Mouse (Mus musculus) embryonic facial prominence, embryonic 12.5 days (tissue): ENCODE data around the gene Ano5. TPM values are rescaled to one million over a fixed set of nuclear protein-coding genes. Genes with fewer than 3 reads are reported as not detected.
A peak's percentile ranks its signal among the peaks of the same experiment; 100 is the strongest.

Experiments
- ATAC-seq: fragments of 200-750 bp; cut with Nextera tagmentation; 2 replicates; pipeline ENCODE4 v1.8.0; 2017; ENCODE audit not compliant: insufficient number of reproducible peaks, insufficient read depth, low FRiP score, low TSS enrichment
- H3K27ac ChIP-seq: fragments of 300-500 bp; sonication (generic); 2 replicates; pipeline ENCODE4 v1.5.1; 2016; ENCODE audit warnings: mild to moderate bottlenecking
- H3K27me3 ChIP-seq: fragments of 300-500 bp; sonication (generic); 2 replicates; pipeline ENCODE4 v1.6.1; 2016; ENCODE audit warnings: mild to moderate bottlenecking, moderate library complexity
- H3K36me3 ChIP-seq: fragments of 300-500 bp; sonication (generic); 2 replicates; pipeline ENCODE4 v1.6.1; 2016; ENCODE audit warnings: mild to moderate bottlenecking
- H3K4me1 ChIP-seq: fragments of 300-500 bp; sonication (generic); 2 replicates; pipeline ENCODE4 v1.6.1; 2016
- H3K4me2 ChIP-seq: fragments of 300-500 bp; sonication (generic); replicated peaks from 2 replicates; pipeline ENCODE4 v1.6.1; 2016; ENCODE audit warnings: mild to moderate bottlenecking, moderate library complexity
- H3K4me3 ChIP-seq: fragments of 300-500 bp; sonication (generic); 2 replicates; pipeline ENCODE4 v1.5.1; 2016; ENCODE audit warnings: mild to moderate bottlenecking
- H3K9ac ChIP-seq: fragments of 300-500 bp; sonication (generic); 2 replicates; pipeline ENCODE4 v1.6.1; 2016; ENCODE audit warnings: mild to moderate bottlenecking, moderate library complexity
- H3K9me3 ChIP-seq: fragments of 300-500 bp; sonication (generic); 2 replicates; pipeline ENCODE4 v1.6.1; 2016; ENCODE audit warnings: mild to moderate bottlenecking, moderate library complexity
- WGBS: fragments of 180-500 bp; shearing (Covaris S2); methylation state at CpG from one replicate; pipeline ENCODE4 v1.1.7; 2016; 5-methylcytosine and 5-hydroxymethylcytosine counted together
- polyA plus RNA-seq: library from polyadenylated mRNA; unstranded; fragments of >200 nt; fragmentation: Nextera tagmentation; extraction: Ambion mirVana; gene quantifications from 2 replicates; pipeline ENCODE4 v1.2.1, GENCODE M21; 2016

Ano5 gene
- 0.23 and 0.25 TPM in 2 replicates for polyA plus RNA-seq

- Histone ChIP-seq H3K27me3 (peaks cover 19% of the 10 kb centered on the region; the same call in 1 of the 2 replicates), H3K9ac (peak within 1 kb of the TSS; percentile 24; the same call in 1 of the 2 replicates), H3K27ac (no peak within 1 kb of the TSS), H3K4me2 (peak within 1 kb of the TSS; percentile 92), H3K4me3 (peak within 1 kb of the TSS; percentile 46), H3K9me3 (no peaks in the 10 kb centered on the region), H3K36me3 (no peaks in the 10 kb centered on the region), H3K4me1 (no peaks in the 10 kb centered on the region)
- ATAC-seq, result peak; percentile 67; the same call in 1 of the 2 replicates
- 3% methylated on average over 45 of the region's 45 CpGs for WGBS
These were observed at the start of gene Ano5 for GRCm38 (mm10) chr7:51510671-51511651. Gene Ano5 (plus strand): TSS chr7:51511029.

- no peak overlapping the region for H3K4me2 ChIP-seq
- H3K4me1 ChIP-seq, result no peaks in the 10 kb centered on the region
- WGBS, result 41% methylated on average over 2 of the region's 2 CpGs
- no peaks in the 10 kb centered on the region for H3K27me3 ChIP-seq
- H3K36me3 ChIP-seq, result no peaks in the 10 kb centered on the region
- no peak overlapping the region for H3K4me3 ChIP-seq
- no peak for ATAC-seq
- no peak overlapping the region for H3K9ac ChIP-seq
- no peaks in the 10 kb centered on the region for H3K9me3 ChIP-seq
- H3K27ac ChIP-seq, result no peak overlapping the region
These were observed 11.4 kb upstream of the Ano5 start for GRCm38 (mm10) chr7:51499396-51499795.

GRCm38 (mm10) chr7:51503940-51504339 lies 6.9 kb upstream of the Ano5 start:
- Histone ChIP-seq H3K4me1 (no peaks in the 10 kb centered on the region), H3K9ac (no peak overlapping the region), H3K36me3 (no peaks in the 10 kb centered on the region), H3K27me3 (no peaks in the 10 kb centered on the region), H3K4me3 (no peak overlapping the region), H3K9me3 (no peaks in the 10 kb centered on the region), H3K4me2 (no peak overlapping the region), H3K27ac (no peak overlapping the region)
- WGBS, result 13% methylated on average over 2 of the region's 2 CpGs
- ATAC-seq, result peak; percentile 67; the same call in 1 of the 2 replicates

- Histone ChIP-seq H3K9me3 (no peaks in the 10 kb centered on the region), H3K9ac (no peak overlapping the region), H3K27me3 (peaks cover 19% of the 10 kb centered on the region; the same call in 1 of the 2 replicates), H3K27ac (no peak overlapping the region), H3K4me3 (no peak overlapping the region), H3K36me3 (no peaks in the 10 kb centered on the region), H3K4me1 (no peaks in the 10 kb centered on the region), H3K4me2 (peak overlapping the region; percentile 92; the same call in 1 of the 2 replicates)
- no peak for ATAC-seq
- WGBS, result 80% methylated on average over 7 of the region's 7 CpGs
These were observed 682 bp upstream of the Ano5 start for GRCm38 (mm10) chr7:51510147-51510546.

- no peak overlapping the region for H3K9ac ChIP-seq
- H3K27me3 ChIP-seq, result no peaks in the 10 kb centered on the region
- no peak overlapping the region for H3K27ac ChIP-seq
- no peak overlapping the region for H3K4me2 ChIP-seq
- no peaks in the 10 kb centered on the region for H3K4me1 ChIP-seq
- H3K9me3 ChIP-seq, result no peaks in the 10 kb centered on the region
- ATAC-seq, result no peak
- no peak overlapping the region for H3K4me3 ChIP-seq
- no peaks in the 10 kb centered on the region for H3K36me3 ChIP-seq
These were observed 28.5 kb downstream of the Ano5 start for GRCm38 (mm10) chr7:51539344-51539743.

- Histone ChIP-seq H3K4me2 (no peak overlapping the region), H3K4me3 (no peak overlapping the region), H3K4me1 (no peaks in the 10 kb centered on the region), H3K9ac (no peak overlapping the region), H3K9me3 (no peaks in the 10 kb centered on the region), H3K27ac (no peak overlapping the region), H3K27me3 (no peaks in the 10 kb centered on the region), H3K36me3 (no peaks in the 10 kb centered on the region)
- no peak for ATAC-seq
- 55% methylated on average over 6 of the region's 6 CpGs for whole genome bisulfite sequencing
These were observed 29.9 kb downstream of the Ano5 start for GRCm38 (mm10) chr7:51540736-51541135.

- no peak overlapping the region for H3K9ac ChIP-seq
- H3K4me2 ChIP-seq, result no peak overlapping the region
- no peaks in the 10 kb centered on the region for H3K36me3 ChIP-seq
- 80% methylated on average over 4 of the region's 4 CpGs for WGBS
- H3K27ac ChIP-seq, result no peak overlapping the region
- H3K9me3 ChIP-seq, result no peaks in the 10 kb centered on the region
- H3K27me3 ChIP-seq, result no peaks in the 10 kb centered on the region
- ATAC-seq, result no peak
- no peaks in the 10 kb centered on the region for H3K4me1 ChIP-seq
- H3K4me3 ChIP-seq, result no peak overlapping the region
These were observed 89.2 kb downstream of the Ano5 start for GRCm38 (mm10) chr7:51600021-51600420.

GRCm38 (mm10) chr7:51603741-51604140 lies 92.9 kb downstream of the Ano5 start:
- Histone ChIP-seq H3K4me3 (no peak overlapping the region), H3K27me3 (no peaks in the 10 kb centered on the region), H3K9ac (no peak overlapping the region), H3K4me2 (no peak overlapping the region), H3K9me3 (no peaks in the 10 kb centered on the region), H3K4me1 (no peaks in the 10 kb centered on the region), H3K27ac (no peak overlapping the region), H3K36me3 (no peaks in the 10 kb centered on the region)
- ATAC-seq, result no peak
- WGBS, result 89% methylated on average over 12 of the region's 12 CpGs

GRCm38 (mm10) chr7:51614404-51614803 lies 103.6 kb downstream of the Ano5 start:
- Histone ChIP-seq H3K27me3 (no peaks in the 10 kb centered on the region), H3K27ac (no peak overlapping the region), H3K9ac (no peak overlapping the region), H3K9me3 (no peaks in the 10 kb centered on the region), H3K4me2 (no peak overlapping the region), H3K36me3 (no peaks in the 10 kb centered on the region), H3K4me1 (no peaks in the 10 kb centered on the region), H3K4me3 (no peak overlapping the region)
- ATAC-seq, result no peak
- WGBS, result 40% methylated on average over 5 of the region's 5 CpGs

GRCm38 (mm10) chr7:51617941-51618340 lies 107.1 kb downstream of the Ano5 start:
- Histone ChIP-seq H3K9ac (no peak overlapping the region), H3K9me3 (no peaks in the 10 kb centered on the region), H3K4me1 (no peaks in the 10 kb centered on the region), H3K4me3 (no peak overlapping the region), H3K27me3 (peaks cover 15% of the 10 kb centered on the region), H3K27ac (no peak overlapping the region), H3K4me2 (no peak overlapping the region), H3K36me3 (no peaks in the 10 kb centered on the region)
- ATAC-seq, result no peak

GRCm38 (mm10) chr7:51618412-51618811 lies 107.6 kb downstream of the Ano5 start:
- peaks cover 16% of the 10 kb centered on the region for H3K27me3 ChIP-seq
- H3K4me3 ChIP-seq, result no peak overlapping the region
- H3K9ac ChIP-seq, result no peak overlapping the region
- no peak overlapping the region for H3K27ac ChIP-seq
- no peaks in the 10 kb centered on the region for H3K36me3 ChIP-seq
- ATAC-seq, result no peak
- H3K9me3 ChIP-seq, result no peaks in the 10 kb centered on the region
- no peak overlapping the region for H3K4me2 ChIP-seq
- WGBS, result 28% methylated on average over 2 of the region's 2 CpGs
- H3K4me1 ChIP-seq, result no peaks in the 10 kb centered on the region

GRCm38 (mm10) chr7:51619977-51620376 lies 109.1 kb downstream of the Ano5 start:
- H3K4me2 ChIP-seq, result no peak overlapping the region
- 42% methylated on average over 1 of the region's 1 CpGs for WGBS

More at GRCm38 (mm10) chr7:51619977-51620376, 109.1 kb downstream of the Ano5 start:
- Histone ChIP-seq H3K9me3 (no peaks in the 10 kb centered on the region), H3K27ac (no peak overlapping the region), H3K4me3 (no peak overlapping the region), H3K9ac (no peak overlapping the region), H3K27me3 (peaks cover 31% of the 10 kb centered on the region), H3K36me3 (no peaks in the 10 kb centered on the region), H3K4me1 (no peaks in the 10 kb centered on the region)
- no peak for ATAC-seq
